Comparison of ENCODE assay signal across 9 mouse cellular contexts in the genomic region with DNA sequence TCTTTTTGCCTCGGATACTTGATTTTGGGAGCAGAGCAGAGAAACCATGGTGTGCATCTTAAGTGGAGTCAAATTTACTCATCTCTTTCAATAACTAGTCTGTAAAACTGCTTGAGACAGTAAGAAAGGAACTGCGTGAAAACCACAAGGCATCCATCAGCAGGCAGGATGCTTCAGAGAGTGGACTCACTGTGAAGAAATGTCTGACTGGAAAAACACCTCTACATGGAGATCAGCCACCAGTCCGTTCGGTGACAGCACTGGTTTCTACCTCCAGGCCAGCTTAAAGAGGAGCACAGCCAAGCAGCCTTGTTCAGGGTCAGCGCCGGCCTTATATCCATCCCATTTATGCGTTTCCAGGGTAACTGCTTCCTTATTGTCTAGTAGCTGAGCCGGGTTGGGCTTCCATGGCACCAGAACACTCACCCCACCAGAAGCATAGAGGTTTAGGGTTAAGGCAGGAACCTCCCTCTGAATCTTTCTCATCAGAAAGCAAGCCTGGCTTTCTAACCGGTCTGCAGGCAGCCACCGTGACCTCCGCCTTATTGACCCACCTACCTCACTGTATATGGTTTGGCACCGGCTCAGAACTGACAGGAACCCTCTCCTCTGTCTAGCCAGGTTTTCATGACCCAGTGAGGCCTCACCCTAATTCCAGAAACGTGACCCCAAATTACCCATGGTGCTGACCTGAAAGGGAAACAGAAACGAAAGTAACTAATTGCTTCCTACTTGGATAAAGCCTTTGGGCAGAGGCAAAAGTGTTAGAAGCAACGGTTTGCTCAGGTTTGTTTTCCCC. TPM values are rescaled to one million over a fixed set of nuclear protein-coding genes. Genes with fewer than 3 reads are reported as not detected.
DNase-seq lines count a peak whose midpoint lies in the region; ATAC-seq and TF ChIP-seq lines count a peak whose summit lies in the region.
"Had no signal": no experiment of that assay in that cellular context is flagged by ENCODE, and none has a peak within 500 bp of the region (broad histone marks: within the 10 kb centered on the region; RNA-seq: fewer than 3 reads in every experiment).

No protein-coding gene starts in this region.

- H3K36me3 ChIP-seq in liver, adult 2 months (ENCODE audit: control insufficient read depth, insufficient read depth, low read length) = no peaks in the 10 kb centered on the region
- H3K36me3 ChIP-seq in liver, embryonic 11.5 days (ENCODE audit: control insufficient read depth, insufficient read depth, low read length) = no peaks in the 10 kb centered on the region
- H3K36me3 ChIP-seq in megakaryocyte, embryonic 14.5 days (replicated peaks; ENCODE audit: low read length) = peaks cover 3% of the 10 kb centered on the region

- H3K4me3 ChIP-seq in liver, adult 2 months (ENCODE audit: insufficient read depth, low read depth, low read length) = peak overlapping the region; percentile 44
- H3K4me3 ChIP-seq in liver, embryonic 11.5 days (ENCODE audit: low read depth, low read length) = no peak overlapping the region
- peak overlapping the region; percentile 85 for H3K4me3 ChIP-seq in megakaryocyte, embryonic 14.5 days (replicated peaks)

- DNase-seq in adrenal gland, postnatal 10 days = peak; percentile 27
- DNase-seq in adrenal gland, postnatal 36 days = no peak
- peak; percentile 73 for DNase-seq in liver, adult 2 months (ENCODE audit: extremely low read depth, low read depth, low spot score)
- DNase-seq in liver, embryonic 11.5 days (ENCODE audit: low spot score) = no peak
- DNase-seq in T-cell, adult 2 months (ENCODE audit: low spot score) = peak; percentile 20
- DNase-seq in c-Kit-positive CD71-positive TER-119-positive erythroid progenitor cells, embryonic 14.5 days (ENCODE audit: low spot score) = no peak
- DNase-seq in frontal cortex, postnatal 36 days (ENCODE audit: low spot score in 2 of 2) = no peak
- DNase-seq: kidney, postnatal 10 days had no signal

- no peak for TF ChIP-seq CTCF in liver, adult 2 months (IDR thresholded peaks at IDR 0.05; ENCODE audit: low read depth, low read length)

- ATAC-seq in liver, embryonic 11.5 days (replicated peaks; ENCODE audit: low FRiP score) = no peak

- no peaks in the 10 kb centered on the region for H3K9me3 ChIP-seq in liver, embryonic 11.5 days (ENCODE audit: control insufficient read depth, low read length)
- no peaks in the 10 kb centered on the region; the same call in 1 of the 2 replicates for H3K9me3 ChIP-seq in megakaryocyte, embryonic 14.5 days

- no peak overlapping the region for H3K4me2 ChIP-seq in liver, embryonic 11.5 days

- H3K4me1 ChIP-seq in liver, adult 2 months (ENCODE audit: control insufficient read depth, insufficient read depth, low read length) = peaks cover 8% of the 10 kb centered on the region
- H3K4me1 ChIP-seq in liver, embryonic 11.5 days (replicated peaks; ENCODE audit: control insufficient read depth, insufficient read depth, low read length) = no peaks in the 10 kb centered on the region
- H3K4me1 ChIP-seq in megakaryocyte, embryonic 14.5 days = peaks cover 10% of the 10 kb centered on the region

- H3K27ac ChIP-seq in liver, adult 2 months (replicated peaks; ENCODE audit: insufficient read depth, low read depth, low read length) = peak overlapping the region; percentile 50
- H3K27ac ChIP-seq in liver, embryonic 11.5 days (ENCODE audit: low read depth, low read length) = no peak overlapping the region

- no peak for TF ChIP-seq POLR2A in liver, adult 2 months (IDR thresholded peaks at IDR 0.05; ENCODE audit: extremely low read depth, insufficient read depth, low read length)

- peak overlapping the region; percentile 65; the same call in 1 of the 2 replicates for H3K9ac ChIP-seq in liver, adult 2 months (ENCODE audit: low read depth, low read length)
- no peak overlapping the region for H3K9ac ChIP-seq in liver, embryonic 11.5 days (ENCODE audit: low read depth, low read length)

- H3K79me2 ChIP-seq in liver, adult 2 months (ENCODE audit: control insufficient read depth, insufficient read depth, low read length) = no peaks in the 10 kb centered on the region

- H3K27me3 ChIP-seq in liver, adult 2 months (ENCODE audit: control insufficient read depth, insufficient read depth, low read length) = no peaks in the 10 kb centered on the region
- H3K27me3 ChIP-seq in liver, embryonic 11.5 days (replicated peaks; ENCODE audit: control insufficient read depth, insufficient read depth, low read length) = no peaks in the 10 kb centered on the region
- no peaks in the 10 kb centered on the region for H3K27me3 ChIP-seq in megakaryocyte, embryonic 14.5 days (replicated peaks)

- WGBS in liver, adult 2 months = 30% methylated on average over 15 of the region's 15 CpGs
- 70% methylated on average over 15 of the region's 15 CpGs for WGBS in liver, embryonic 11.5 days

RNA-seq across cellular contexts. Expression of a gene that starts 9.9 kb away (rescaled TPM):
- total RNA-seq in adrenal gland, postnatal 10 days (2021) = 10 to 100 TPM; 92.8 to 96.6 TPM
- 100 to 1,000 TPM; 139 to 142 TPM for total RNA-seq in adrenal gland, postnatal 36 days (2021)
- total RNA-seq in liver, adult 2 months (2014; rRNA removed) = 29.5 and 37.3 TPM in 2 replicates
- 11.3 and 12.1 TPM in 2 replicates for polyA plus RNA-seq in liver, adult 2 months (2012; rRNA removed)
- 127 and 143 TPM in 2 replicates for polyA plus RNA-seq in liver, embryonic 11.5 days (2014; fragmentation: Nextera tagmentation; extraction: Ambion mirVana)
- 3.8 and 11.5 TPM in 2 replicates for polyA plus RNA-seq in megakaryocyte, embryonic 14.5 days (2012; ENCODE audit: insufficient read depth, low replicate concordance)

RNA-seq across cellular contexts. Expression of a gene that starts 44.3 kb away (rescaled TPM):
- 10 to 100 TPM; 64.1 to 71.5 TPM for total RNA-seq in adrenal gland, postnatal 10 days (2021)
- 100 to 1,000 TPM in 1 of 2 experiments, 10 to 100 TPM in 1; 93.3 to 104 TPM for total RNA-seq in adrenal gland, postnatal 36 days (2021)
- 44.7 and 46.6 TPM in 2 replicates for total RNA-seq in liver, adult 2 months (2014; rRNA removed)
- 20.4 and 22.2 TPM in 2 replicates for polyA plus RNA-seq in liver, adult 2 months (2012; rRNA removed)
- polyA plus RNA-seq in liver, embryonic 11.5 days (2014; fragmentation: Nextera tagmentation; extraction: Ambion mirVana) = 24.1 and 26.9 TPM in 2 replicates
- 24.1 and 49.3 TPM in 2 replicates for polyA plus RNA-seq in megakaryocyte, embryonic 14.5 days (2012; ENCODE audit: insufficient read depth, low replicate concordance)

RNA-seq across cellular contexts. Expression of a gene that starts 49.8 kb away (rescaled TPM):
- 1 to 10 TPM; 5.4 to 6.0 TPM for total RNA-seq in adrenal gland, postnatal 10 days (2021)
- 1 to 10 TPM; 4.9 to 6.5 TPM for total RNA-seq in adrenal gland, postnatal 36 days (2021)
- total RNA-seq in liver, adult 2 months (2014; rRNA removed) = 2.9 and 3.7 TPM in 2 replicates
- polyA plus RNA-seq in liver, adult 2 months (2012; rRNA removed) = 0.66 and 0.69 TPM in 2 replicates
- 0.45 TPM in 2 replicates for polyA plus RNA-seq in liver, embryonic 11.5 days (2014; fragmentation: Nextera tagmentation; extraction: Ambion mirVana)
- 0.04 and 1.3 TPM in 2 replicates for polyA plus RNA-seq in megakaryocyte, embryonic 14.5 days (2012; ENCODE audit: insufficient read depth, low replicate concordance)

Comparison
In these comparisons a context has a peak if more than half of its experiments do, and no peak if none do; other contexts are left out.
1. DNase-seq: peak in adrenal gland, postnatal 10 days (single experiment), liver, adult 2 months (single experiment) and T-cell, adult 2 months (single experiment); none in adrenal gland, postnatal 36 days (0 of 2), liver, embryonic 11.5 days (single experiment), c-Kit-positive CD71-positive TER-119-positive erythroid progenitor cells, embryonic 14.5 days (single experiment) and frontal cortex, postnatal 36 days (0 of 2).